Mouse (Mus musculus) T-helper 17 cell (primary cell): ENCODE data around the gene Olfr1313.
"Not testable (repeated sequence)": the region's sequence is repeated elsewhere in the genome, so short reads cannot be mapped to it uniquely, and the experiment has no call there.

ENCODE experiments used
- in situ Hi-C, 2 experiments: fragments of 300-600 bp; cut with MboI, MseI; formaldehyde crosslinking; loops; 1 replicate in 1 of 2; 2 replicates in 1 of 2; pipeline ENCODE4 v1.15.1; 2025; ENCODE audit warnings: high pct_unique_total_duplicates in 2 of 2

Gene Olfr1313

GRCm38 (mm10) chr2:112077743-112078142 lies at the start of gene Olfr1313:
Gene Olfr1313 (minus strand): TSS chr2:112077843.
- in situ Hi-C loops: no loop called here

GRCm38 (mm10) chr2:112115340-112115739 lies 37.7 kb upstream of the Olfr1313 start, which contains the start of gene Olfr1315-ps1:
Gene Olfr1315-ps1 (minus strand): TSS chr2:112115440.
- in situ Hi-C loops: no loop called here

GRCm38 (mm10) chr2:112096681-112097080 lies 19.0 kb upstream of the Olfr1313 start, which contains the start of gene Olfr1314:
Gene Olfr1314 (minus strand): TSS chr2:112096781.
- in situ Hi-C loops: no loop called here

- in situ Hi-C loops: no loop called here
These were observed 27.5 kb downstream of the Olfr1313 start, which contains the start of gene Olfr1312 for GRCm38 (mm10) chr2:112050138-112050537. Gene Olfr1312 (minus strand): TSS chr2:112050238.

- in situ Hi-C loops: not testable (repeated sequence)
These were observed 50.7 kb downstream of the Olfr1313 start for GRCm38 (mm10) chr2:112026971-112027370.

GRCm38 (mm10) chr2:112024312-112024711 lies 53.3 kb downstream of the Olfr1313 start, which contains the start of gene Olfr1311:
Gene Olfr1311 (minus strand): TSS chr2:112024412.
- in situ Hi-C loops: no loop called here
